Mouse (Mus musculus) embryonic fibroblast, embryonic 13.5 days (primary cell): Measurements from ENCODE around the gene Rpl36al. TPM values are rescaled to one million over a fixed set of nuclear protein-coding genes. Genes with fewer than 3 reads are reported as not detected.
"Not testable (repeated sequence)": the region's sequence is repeated elsewhere in the genome, so short reads cannot be mapped to it uniquely, and the experiment has no call there.

Experiments used
- H3K27ac ChIP-seq: 2 replicates; pipeline ENCODE4 v1.5.1; 2012; ENCODE audit warnings: low read length, control low read depth, inconsistent platforms; ENCODE audit not compliant: insufficient read depth
- H3K4me1 ChIP-seq: 2 replicates; pipeline ENCODE4 v1.6.1; 2011; ENCODE audit warnings: low read length; ENCODE audit not compliant: control insufficient read depth, insufficient read depth
- H3K4me3 ChIP-seq: 2 replicates; pipeline ENCODE4 v1.5.1; 2011; ENCODE audit warnings: mild to moderate bottlenecking, control low read depth, low read length; ENCODE audit not compliant: insufficient read depth
- CTCF ChIP-seq: IDR thresholded peaks from 2 replicates; pipeline ENCODE4 v1.5.1; 2011; ENCODE audit warnings: mild to moderate bottlenecking, control low read depth, low read length, moderate library complexity, borderline replicate concordance; ENCODE audit not compliant: insufficient read depth
- POLR2A ChIP-seq: IDR thresholded peaks from 2 replicates; pipeline ENCODE4 v1.6.1; 2011; ENCODE audit warnings: low read depth, mild to moderate bottlenecking, control low read depth, low read length, moderate library complexity
- polyA plus RNA-seq: library from polyadenylated mRNA; stranded (reverse); fragments of >200 nt; gene quantifications from 2 replicates; pipeline ENCODE4 v1.2.4, GENCODE M21; 2011; ENCODE audit warnings: low read depth; ENCODE audit not compliant: missing spikeins, insufficient read length

Rpl36al gene
- polyA plus RNA-seq, 1 experiment, result 395 TPM

DNA sequence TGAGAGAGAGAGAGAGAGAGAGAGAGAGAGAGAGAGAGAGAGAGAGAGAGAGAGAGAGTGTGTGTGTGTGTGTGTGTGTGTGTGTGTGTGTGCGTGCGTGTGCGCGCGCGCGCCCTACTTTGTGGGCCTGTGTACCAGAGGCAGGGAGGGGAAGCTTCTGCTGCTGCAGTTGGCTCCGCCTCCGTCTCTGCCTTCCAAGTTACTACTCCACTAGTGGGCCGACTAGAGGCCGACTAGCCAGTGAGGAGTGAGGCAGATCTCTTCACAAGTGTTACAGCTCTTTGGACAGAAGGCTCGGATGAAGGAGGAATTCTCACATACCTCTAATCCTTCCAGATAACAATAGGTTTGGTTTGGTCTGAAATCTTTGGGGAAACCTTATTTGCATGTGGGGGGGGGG is 4.5 kb downstream of the Rpl36al start:
- Histone ChIP-seq H3K27ac (no peak overlapping the region), H3K4me3 (no peak overlapping the region), H3K4me1 (no peaks in the 10 kb centered on the region)
- TF ChIP-seq CTCF (no peak), POLR2A (no peak)

DNA sequence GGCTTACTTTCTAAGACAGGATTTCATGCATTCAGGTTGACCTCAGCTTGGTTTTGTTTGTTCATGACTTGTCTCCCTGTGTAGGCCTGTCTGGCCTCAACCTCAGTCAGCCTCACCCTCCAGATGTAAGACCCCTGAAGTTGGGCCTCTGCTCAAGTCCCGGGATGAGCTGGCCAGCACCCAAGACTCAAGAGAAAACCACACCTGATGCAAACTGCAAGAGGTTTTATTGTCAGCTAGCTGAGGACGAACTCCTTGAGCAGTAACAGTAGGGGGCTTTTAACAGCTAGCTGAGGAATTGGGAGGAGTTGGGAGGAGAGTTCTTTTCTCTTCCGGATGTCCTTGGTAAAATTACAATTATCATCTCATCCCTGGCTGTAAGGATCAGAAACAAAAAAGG is 6.4 kb downstream of the Rpl36al start:
- Histone ChIP-seq H3K27ac (no peak overlapping the region), H3K4me3 (no peak overlapping the region), H3K4me1 (no peaks in the 10 kb centered on the region)
- TF ChIP-seq POLR2A, result no peak
- no peak for TF ChIP-seq CTCF

DNA sequence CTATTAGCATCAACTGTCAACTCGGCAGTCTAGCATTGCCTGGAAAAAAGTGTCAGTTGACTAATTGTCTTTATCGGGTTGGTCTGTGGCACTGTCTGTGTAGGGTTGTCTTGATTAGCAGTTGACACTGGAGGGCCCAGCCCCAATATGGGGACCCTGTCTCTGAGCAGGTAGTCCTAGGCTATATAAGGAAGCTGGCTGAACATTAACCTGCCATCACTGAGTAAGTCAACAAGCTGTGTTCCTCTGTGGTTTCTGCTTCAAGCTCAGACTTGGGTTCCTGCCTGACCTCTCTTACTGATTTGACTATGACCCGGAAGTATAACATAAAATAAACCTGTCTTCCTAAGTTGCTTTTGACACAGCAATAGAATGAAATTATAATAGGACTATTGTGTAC is 7.9 kb downstream of the Rpl36al start:
- Histone ChIP-seq H3K4me3 (no peak overlapping the region), H3K4me1 (no peaks in the 10 kb centered on the region), H3K27ac (no peak overlapping the region)
- TF ChIP-seq CTCF, result no peak
- TF ChIP-seq POLR2A, result no peak

DNA sequence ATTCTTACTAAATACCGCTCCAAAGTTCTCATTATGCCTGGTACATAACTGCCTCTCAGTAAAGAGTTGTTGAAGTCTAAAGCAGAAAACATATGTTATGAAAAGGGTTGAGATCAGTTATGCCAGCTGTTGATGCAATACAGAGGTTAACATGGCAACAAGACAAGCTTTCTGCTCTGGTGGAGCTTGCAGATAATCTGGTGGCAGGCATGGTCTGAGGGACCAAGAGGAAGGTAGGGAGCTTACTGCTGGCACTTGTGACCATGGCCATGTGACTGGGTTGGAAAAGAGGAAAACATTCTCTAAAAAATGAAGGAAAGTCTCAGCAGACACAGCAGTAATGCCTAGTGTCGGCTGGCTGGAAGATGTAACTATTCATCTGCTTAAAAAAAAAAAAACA is 12.6 kb downstream of the Rpl36al start:
- no peak for TF ChIP-seq CTCF
- no peak for TF ChIP-seq POLR2A

DNA sequence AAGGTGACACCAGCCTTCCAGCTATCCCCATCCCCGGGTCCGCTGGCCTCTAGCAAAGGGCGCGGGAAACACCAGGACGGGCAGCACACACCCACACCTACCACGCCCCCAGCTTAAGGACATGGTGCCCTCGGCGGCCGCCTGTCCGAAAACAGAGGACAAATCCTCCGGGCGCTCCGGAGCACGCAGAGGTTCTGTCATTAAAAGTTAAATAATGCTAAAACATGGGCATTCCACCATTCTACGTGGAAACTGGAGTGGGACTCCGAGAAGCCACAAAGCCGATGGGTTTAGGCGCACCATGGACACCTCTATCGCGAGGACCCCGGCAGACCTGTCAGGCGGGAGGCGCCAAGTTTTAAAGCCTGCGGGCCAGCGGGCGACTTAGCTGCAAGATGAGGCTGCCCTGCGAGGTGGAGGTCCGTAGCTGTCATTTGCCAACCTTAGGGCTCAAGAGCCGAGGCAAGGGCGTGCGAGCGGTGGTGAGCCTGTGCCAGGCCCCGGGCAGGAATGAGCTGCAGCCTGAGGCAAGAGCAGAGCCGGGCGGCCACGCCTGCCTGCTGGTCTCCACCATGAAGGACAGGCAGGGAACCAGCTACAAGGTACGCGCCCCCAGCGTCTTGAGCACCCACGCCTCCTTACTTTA is 15.3 kb downstream of the Rpl36al start, which contains the start of gene Lrr1:
TSS of gene Lrr1 (plus strand) at position 354 of the 646 bp plus-strand sequence.
- TF ChIP-seq CTCF (no peak), POLR2A (peak; percentile 67)
- Histone ChIP-seq H3K4me3 (peak within 1 kb of the TSS; percentile 85), H3K4me1 (no peaks in the 10 kb centered on the region), H3K27ac (0 out of 2 replicates have a peak within 1 kb of the TSS, but pooled peaks have one; percentile 45)

More for the DNA sequence above, 12.6 kb downstream of the Rpl36al start:
- no peaks in the 10 kb centered on the region for H3K4me1 ChIP-seq
- H3K27ac ChIP-seq, result no peak overlapping the region
- no peak overlapping the region for H3K4me3 ChIP-seq

DNA sequence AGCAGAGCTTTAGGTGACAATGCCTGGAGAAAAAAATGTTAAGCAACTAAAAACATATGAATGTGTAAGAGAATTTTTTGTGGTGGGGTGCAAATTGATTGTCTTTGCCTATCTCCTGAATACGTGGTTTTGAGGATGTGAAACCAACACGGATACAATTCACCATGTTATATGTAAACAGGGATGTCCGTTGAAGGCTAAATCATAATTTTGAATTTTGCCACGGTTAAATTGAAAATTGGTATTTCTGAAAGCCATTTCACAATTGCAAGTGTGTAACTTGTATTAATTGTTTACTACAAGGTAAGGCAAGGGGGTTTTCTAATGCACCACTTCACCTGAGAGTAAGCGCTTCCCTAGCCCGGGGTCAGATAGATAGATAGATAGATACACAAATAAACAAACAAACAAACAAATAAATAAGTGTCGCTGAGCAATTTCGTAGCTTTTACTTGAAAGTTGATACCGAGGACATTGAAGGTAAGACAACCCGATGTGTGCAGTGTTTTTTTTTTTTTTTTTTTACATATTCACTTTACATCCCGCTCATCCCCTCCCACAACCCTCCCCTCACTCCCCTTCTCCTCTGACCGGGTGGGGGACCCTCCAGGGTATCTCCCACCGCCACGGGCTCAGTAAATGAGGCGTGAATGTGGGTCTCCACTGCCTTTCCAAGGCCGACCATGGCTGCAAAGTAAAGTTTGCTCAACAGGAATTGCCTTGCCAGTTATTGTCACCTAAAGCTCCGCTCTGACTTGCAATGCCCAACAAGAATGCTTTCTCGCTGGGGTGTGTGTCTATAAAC is 16.0 kb downstream of the Rpl36al start:
- TF ChIP-seq POLR2A, result no peak
- TF ChIP-seq CTCF, result no peak

DNA sequence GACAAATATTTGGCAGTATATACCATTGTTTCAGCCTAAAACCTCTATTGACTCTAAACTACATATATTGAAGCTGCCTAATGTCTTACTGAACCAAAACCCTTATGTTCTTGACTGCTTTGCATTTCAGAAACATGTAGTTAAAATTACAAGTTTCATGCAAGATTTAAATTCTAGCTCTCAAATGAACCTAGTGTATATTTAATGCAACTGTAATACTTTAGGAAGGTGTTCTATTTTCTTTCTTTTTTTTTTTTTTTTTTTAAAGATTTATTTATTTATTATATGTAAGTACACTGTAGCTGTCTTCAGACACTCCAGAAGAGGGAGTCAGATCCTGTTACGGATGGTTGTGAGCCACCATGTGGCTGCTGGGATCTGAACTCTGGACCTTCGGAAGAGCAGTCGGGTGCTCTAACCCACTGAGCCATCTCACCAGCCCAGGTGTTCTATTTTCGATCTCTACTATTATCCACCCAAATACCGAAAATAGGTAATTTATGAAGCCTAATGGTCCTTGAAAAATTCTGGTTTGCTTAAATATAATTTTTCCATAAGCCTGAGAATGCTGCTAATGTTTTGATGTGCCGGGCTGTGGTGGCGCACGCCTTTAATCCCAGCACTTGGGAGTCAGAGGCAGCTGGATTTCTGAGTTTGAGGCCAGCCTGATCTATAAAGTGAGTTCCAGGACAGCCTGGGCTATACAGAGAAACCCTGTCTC is 16.9 kb downstream of the Rpl36al start:
- H3K27ac ChIP-seq, H3K4me3 ChIP-seq, H3K4me1 ChIP-seq: not testable (repeated sequence)

More for the DNA sequence above, 16.0 kb downstream of the Rpl36al start:
- peak overlapping the region; percentile 85 for H3K4me3 ChIP-seq
- no peaks in the 10 kb centered on the region for H3K4me1 ChIP-seq
- no peak overlapping the region for H3K27ac ChIP-seq

DNA sequence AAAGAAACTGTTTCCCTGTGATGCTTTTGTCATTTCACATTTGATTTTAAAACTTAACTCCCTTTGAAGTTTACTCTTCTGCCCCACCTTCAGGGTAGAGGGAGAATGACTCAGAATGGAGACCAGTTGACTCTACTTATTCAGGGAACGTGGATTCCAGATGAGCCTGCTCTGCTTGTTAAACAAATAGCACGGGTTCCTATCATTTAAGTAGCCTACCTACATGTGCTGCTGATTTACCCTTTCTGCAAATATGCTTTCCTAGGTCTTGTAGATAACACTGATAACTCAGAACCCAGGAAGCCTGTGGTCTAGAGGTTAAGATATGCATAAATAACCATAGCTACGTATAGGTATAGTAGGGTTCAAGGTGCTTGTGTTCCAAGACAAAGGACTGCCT is 19.0 kb downstream of the Rpl36al start:
- TF ChIP-seq POLR2A (no peak), CTCF (no peak)
- H3K4me1 ChIP-seq, result no peaks in the 10 kb centered on the region
- H3K4me3 ChIP-seq, result no peak overlapping the region

DNA sequence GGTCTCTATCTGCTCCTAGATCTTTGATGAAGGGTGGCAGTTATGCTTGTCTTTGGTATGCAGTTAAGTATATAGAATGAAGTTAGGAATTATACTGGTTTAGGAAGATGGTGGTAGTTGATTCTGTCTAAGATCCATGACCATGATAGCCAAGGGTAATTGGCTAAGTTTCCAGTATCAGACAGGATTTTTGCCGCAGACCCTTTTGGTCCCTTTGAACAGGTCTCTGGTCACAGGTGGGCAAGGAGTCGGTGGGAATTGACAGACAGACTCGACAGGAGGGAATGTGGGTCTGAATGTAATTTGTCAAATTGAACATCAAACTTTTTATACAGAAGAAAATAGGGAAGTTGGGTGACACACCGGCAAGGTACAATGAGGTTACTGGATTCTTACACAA is 20.3 kb downstream of the Rpl36al start:
- H3K4me1 ChIP-seq, H3K27ac ChIP-seq, H3K4me3 ChIP-seq: not testable (repeated sequence)

More for the DNA sequence above, 19.0 kb downstream of the Rpl36al start:
- no peak overlapping the region for H3K27ac ChIP-seq

DNA sequence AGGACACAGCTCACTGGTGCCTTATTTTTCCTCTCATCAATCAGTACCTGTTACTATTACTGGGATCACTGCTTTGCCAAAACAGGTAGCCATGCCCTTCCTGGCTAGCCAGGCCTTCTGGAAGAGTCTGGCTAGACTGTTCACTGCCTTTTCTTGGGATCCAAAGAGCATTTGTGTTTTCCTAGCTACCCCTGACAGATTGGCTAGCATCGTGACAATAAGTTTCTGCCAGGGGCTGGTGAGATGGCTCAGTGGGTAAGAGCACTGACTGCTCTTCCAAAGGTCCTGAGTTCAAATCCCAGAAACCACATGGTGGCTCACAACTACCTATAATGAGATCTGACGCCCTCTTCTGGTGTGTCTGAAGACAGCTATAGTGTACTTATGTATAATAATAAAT is 23.2 kb downstream of the Rpl36al start:
- not testable (repeated sequence) for H3K4me1 ChIP-seq, H3K4me3 ChIP-seq, H3K27ac ChIP-seq
